Mouse (Mus musculus) telencephalon, adult 2 months (tissue): ENCODE results near the gene 4930402H24Rik.

ENCODE experiments used
- DNase-seq: peaks from one replicate; pipeline ENCODE4 v3.0.0-alpha.2; 2011; ENCODE audit warnings: low read depth, low spot score

The 4930402H24Rik gene

DNA sequence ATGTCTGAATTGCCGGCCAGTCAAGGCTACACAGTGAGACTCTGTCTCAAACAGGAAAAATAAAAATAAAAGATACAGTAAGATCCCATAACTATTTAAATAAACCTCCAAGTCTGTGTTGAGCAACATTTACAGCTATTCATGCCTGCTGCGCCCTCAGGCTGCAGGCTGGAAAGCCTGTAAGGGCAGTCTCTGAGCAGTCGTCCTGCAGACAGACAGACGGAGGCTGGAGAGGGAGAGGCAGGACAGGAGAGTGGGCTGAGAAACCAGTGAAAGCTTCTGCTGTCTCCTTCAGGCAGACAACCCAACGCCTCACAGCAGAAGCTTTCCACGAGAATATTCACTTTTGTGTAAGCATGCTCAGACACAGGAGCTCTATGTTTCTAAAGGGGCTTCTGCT lies 92.5 kb downstream of the 4930402H24Rik start:
- DNase-seq, result no peak

- DNase-seq, result no peak
Measured at GRCm38 (mm10) chr2:130812487-130812886, 93.7 kb downstream of the 4930402H24Rik start.

GRCm38 (mm10) chr2:130805146-130805545 lies 101.1 kb downstream of the 4930402H24Rik start:
- DNase-seq, result no peak

DNA sequence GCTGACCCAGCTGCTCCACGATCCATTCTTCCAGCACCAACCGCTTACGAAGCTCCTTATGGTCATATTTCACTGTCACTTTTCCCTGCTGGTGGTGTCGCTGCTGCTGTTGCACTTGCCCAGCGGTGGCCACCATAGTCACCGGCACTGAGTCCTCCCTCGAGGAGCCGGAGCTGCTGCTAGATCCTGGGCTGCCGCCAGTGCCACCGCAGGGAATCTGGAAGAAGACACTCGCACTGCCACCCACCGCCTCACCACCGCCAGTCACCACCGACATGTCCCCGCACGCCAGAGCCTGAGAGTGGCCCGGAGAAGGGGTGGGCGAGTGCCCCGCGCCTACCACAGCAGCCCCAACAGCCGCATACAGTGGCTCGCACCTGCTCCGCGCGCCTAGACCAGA lies 102.5 kb downstream of the 4930402H24Rik start:
- DNase-seq, result no peak

DNA sequence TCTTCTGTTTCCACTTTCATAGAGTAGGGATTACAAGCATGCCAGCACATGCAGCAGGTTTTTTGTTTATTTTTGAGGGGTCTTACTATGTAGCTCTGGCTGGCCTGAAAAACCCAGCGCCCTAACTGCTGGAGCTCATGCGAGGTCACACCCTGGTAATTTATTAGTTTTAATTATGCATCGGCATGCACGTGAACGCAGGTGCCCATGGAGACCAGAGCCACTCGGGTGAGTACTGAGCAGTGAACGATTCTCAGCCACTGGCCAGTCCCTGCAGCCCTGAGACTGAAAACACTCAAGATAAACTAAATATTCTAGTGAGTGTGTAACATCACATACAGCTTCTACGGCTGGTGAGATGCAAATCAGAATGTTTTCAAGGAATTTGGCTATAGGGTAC lies 110.5 kb downstream of the 4930402H24Rik start:
- DNase-seq, result no peak

DNA sequence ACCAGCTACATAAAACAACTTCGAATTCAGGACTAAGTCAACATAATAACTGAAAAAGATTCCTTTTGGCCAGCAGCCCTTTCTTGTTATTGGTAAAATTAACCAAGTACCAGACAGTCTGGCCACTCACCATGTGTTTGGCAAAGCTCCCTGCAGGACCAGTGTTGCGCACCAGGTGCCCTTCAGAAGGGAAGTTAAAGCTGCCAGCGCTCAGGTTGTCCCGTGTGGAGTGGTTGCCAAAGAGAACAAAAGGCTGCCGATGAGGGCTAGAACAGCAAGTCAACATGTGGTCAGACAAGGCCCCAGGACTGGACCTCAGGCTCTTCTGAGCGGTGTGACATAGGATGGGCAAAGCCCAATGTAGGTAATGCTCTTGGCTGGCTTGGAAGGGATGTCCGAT lies 114.5 kb downstream of the 4930402H24Rik start:
- DNase-seq, result no peak

DNA sequence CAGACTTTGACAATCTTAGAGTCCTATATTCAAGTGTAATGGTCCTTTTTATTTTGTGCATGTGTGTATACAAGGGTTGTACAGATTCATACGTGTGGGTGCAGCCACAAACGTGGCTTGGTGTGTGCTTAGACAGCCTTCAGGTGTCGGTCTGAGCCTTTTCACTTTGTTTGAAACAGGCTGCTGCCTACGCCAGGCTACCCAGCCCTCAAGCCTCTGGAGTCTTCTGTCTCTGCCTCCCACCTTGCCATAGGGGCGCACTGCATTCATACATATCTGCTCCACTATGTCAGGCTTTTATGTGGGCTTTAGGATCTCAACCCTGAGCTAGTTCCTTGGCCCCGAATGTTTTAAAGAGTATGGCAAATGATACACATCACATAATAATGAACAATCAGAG lies 116.6 kb downstream of the 4930402H24Rik start:
- no peak for DNase-seq

DNA sequence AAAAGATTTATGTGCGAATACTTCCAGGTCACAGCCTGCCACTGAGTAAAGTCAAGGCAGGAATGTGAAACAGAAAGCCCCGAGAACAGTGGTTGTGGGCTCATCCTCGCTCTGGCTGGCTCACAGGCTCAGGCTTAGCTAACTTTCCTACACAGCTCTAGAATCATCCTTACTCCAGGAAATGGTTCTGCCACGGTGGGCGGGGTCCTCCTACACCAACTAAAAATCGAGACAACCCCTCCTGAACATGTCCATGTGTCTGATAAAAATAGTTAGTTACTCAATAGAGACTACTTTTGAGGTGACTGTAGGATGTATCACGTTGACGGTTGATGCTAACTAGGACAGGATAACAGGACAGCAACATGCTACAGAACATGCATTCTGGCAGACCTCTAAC lies 117.2 kb downstream of the 4930402H24Rik start:
- peak; percentile 60 for DNase-seq

DNA sequence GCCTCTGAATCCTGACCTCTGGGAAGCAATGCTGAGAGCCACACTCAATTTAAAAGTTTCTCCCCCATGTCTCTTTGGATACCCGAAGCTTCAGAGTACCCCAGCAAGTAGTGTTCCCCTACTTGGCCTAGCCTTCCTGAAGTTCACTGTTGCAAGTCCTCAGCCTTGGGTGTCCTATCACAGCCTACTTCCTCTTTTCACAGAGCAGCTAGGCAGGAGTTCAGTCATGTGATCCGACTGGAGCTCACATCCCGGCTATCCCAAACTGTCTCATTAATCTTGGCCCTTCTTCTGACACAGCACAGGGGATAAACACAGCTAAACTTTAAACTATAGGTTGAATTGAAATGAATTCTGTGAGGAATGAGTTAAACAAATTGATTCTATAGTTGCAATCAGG lies 121.3 kb downstream of the 4930402H24Rik start:
- no peak for DNase-seq

DNA sequence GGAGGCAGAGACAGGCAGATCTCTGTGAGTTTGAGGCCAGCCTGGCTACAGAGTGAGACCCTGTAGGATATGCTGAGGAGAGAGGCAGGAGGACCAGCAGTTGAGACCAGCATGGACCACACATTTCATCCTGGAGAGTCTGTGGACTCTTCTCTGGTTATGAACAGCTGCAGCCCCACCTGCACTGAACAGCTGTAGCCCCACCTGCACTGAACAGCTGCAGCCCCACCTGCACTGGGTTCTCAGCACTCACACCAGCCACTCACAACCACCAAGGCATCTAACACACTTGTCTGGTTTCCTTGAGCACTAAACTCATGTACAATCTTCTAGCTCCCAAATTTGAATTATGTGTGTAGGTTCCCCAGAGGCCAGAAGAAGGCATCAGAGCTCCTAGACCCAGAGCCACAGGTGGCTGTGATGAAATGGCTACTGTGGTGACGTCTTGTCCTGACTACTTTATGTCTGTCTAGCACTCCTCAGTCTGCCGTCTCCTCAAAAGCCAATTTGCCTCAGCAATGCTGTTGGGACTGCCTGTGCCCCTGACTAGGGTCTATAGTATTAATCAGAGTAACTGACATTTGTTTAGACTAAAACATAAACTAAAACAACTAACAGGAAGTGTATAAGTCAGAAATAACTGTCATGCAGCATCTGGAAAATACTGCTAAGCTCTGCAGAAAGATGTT lies 125.4 kb downstream of the 4930402H24Rik start:
- DNase-seq, result no peak

DNA sequence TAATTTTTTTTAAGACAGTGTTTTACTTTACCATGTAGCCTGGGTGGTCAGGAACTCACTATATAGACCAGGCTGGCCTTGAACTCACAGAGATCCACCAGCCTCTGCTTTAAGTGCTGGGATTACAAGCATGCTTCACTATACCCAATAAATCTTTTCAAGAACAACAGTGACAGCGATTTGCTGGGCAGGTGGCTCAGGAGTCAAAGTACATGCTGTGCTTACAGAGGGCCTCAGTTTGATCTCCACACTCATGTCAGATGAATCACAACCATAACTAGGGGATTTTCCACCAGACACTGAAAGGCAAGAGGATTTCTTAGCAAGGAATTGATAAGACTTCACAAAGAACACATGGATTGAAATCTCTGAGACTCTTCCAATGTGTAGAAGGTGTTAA lies 126.3 kb downstream of the 4930402H24Rik start:
- no peak for DNase-seq

GRCm38 (mm10) chr2:130776610-130777009 lies 129.6 kb downstream of the 4930402H24Rik start:
- no peak for DNase-seq

GRCm38 (mm10) chr2:130767483-130767882 lies 138.7 kb downstream of the 4930402H24Rik start:
- no peak for DNase-seq

- peak; percentile 42 for DNase-seq
Measured at GRCm38 (mm10) chr2:130765396-130765795, 140.8 kb downstream of the 4930402H24Rik start.

GRCm38 (mm10) chr2:130760876-130761275 lies 145.3 kb downstream of the 4930402H24Rik start:
- DNase-seq, result no peak

DNA sequence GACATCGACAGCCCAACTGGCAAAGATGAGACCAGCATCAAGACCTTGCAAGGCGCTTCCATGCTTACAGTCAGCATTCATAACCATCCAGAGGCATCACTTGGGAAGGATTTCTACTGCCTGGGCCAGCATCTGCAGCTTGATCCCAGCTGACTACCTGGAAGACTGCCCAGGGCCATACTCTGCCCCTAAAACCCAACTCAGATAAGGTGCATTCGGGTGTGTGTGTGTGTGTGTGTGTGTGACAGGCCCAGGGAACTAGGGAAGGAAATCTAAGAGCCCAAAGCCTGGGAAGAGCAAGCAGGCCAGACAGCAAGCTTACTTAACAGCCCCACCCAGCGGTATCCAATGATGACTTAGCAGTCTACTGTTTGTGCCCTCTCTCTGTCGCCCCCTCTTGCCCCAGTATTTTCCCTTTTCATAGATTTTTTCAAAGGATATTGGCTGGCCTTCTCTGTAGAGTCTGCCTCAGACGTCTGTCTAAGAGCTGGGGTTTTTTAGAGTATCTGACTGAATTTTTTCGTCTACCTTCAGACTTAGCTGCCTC lies 151.1 kb downstream of the 4930402H24Rik start:
- DNase-seq, result no peak

GRCm38 (mm10) chr2:130754596-130754995 lies 151.6 kb downstream of the 4930402H24Rik start:
- no peak for DNase-seq

DNA sequence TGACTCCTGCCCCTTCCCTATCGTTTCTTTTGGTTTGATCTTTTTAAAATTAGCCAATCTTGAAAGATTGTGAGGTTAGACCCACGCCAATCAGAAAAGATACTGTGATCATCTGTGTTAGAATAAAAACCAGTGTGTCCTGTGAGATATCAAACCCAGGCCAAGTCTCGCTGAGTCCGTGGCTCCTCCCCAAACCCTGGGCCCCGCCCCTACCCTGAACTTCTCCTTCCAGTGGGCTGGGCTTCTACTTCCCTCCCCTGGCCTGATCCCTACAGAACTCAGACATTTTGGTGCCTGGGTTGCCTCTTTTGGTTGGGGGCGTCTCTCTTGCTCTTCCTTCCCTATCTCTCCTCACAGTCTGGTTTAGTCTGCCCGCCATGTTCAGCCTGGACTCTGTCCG lies 155.8 kb downstream of the 4930402H24Rik start:
- no peak for DNase-seq

DNA sequence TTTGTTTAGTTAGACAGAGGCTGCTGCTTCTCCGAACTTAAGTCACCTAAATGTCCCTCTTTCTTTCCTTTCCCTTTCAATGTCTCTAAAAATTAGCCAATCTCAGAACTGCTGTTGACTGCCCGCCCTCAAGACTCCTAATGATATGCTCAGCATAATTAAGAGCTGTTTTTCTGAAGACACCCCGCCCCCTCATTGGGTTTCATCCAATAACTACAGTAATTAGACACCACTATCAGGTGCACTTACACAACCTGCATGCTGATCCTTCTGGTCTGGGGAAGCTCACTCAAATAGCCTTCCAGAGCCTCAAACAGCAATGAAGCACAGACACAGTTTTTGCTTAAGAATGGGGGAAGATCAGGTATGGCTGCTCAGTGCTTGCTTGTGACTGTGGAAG lies 156.5 kb downstream of the 4930402H24Rik start:
- no peak for DNase-seq

DNA sequence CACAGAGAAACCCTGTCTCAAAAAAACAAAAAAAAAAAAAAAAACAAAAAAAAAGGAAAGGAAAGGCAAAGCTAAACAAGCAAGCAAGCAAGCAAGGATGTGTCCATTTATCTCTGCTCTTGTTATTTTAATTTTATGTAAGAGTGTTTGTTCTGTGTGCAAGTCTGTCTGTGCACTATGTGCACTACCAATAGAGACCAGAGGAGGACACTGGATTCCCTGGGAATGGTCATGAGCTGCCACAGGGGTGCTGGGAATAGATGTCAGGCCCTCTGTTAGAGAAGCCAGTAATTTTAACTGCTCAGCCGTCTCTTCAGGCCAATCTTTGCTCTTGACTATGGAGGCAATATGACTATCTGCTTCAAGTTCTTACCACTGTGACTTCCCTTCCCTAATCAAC lies 162.6 kb downstream of the 4930402H24Rik start:
- no peak for DNase-seq

- peak; percentile 56 for DNase-seq
Measured at GRCm38 (mm10) chr2:130740096-130740495, 166.1 kb downstream of the 4930402H24Rik start.

GRCm38 (mm10) chr2:130738019-130738418 lies 168.2 kb downstream of the 4930402H24Rik start:
- DNase-seq, result peak; percentile 75

DNA sequence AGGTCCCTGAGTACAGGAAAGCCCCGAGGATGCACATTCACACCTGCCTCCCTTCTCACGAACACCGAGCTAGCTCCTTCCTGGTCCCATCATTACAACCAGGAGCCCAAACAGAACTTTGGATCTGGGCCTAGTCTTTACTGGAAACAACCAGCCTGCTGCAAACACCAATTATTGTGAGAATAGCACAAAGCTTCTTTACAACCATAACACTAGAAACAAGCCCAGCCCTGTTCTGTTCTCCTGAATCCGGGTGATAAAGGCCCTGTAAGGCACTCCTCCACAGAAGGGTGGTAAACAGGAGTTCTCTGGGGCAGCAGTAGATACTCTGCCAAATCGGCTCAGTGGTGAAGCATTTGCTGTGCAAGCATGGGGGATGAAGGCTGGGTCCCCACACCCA lies 170.9 kb downstream of the 4930402H24Rik start:
- DNase-seq, result peak; percentile 65

DNA sequence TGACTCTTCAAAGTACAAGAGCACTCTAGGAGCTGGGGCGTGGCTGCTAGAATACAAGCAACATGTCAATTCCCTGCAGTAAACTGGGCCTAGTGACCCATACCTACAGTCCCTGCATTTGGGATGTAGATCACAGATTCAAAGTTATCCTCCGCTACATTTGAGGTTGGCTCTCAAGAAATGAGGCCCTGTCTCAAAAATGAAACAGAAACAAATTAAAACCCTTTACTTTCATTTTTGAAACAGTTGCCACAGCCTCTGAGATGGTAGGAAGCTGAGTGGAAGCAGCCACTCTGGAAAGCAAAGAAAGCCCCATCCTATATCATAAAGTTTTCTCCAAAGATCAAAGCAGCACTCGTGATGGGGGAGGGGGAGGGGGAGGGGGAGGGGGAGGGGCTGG lies 172.8 kb downstream of the 4930402H24Rik start:
- DNase-seq, result no peak
